Mouse (Mus musculus): ENCODE data around the gene Zfp281. TPM values are rescaled to one million over a fixed set of nuclear protein-coding genes. Genes with fewer than 3 reads are reported as not detected.

Gene Zfp281
- polyA plus RNA-seq, 1 experiment from 2014 or later: 12.0 TPM

GRCm38 (mm10) chr1:136626756-136627155, 2.1 kb downstream of the Zfp281 start:
- no peaks in the 10 kb centered on the region for H3K27me3 ChIP-seq (replicated peaks; ENCODE audit: control insufficient read depth, insufficient read depth, low read length)
- H3K36me3 ChIP-seq (ENCODE audit: control insufficient read depth, insufficient read depth, low read length): no peaks in the 10 kb centered on the region
- H3K9me3 ChIP-seq (ENCODE audit: control insufficient read depth, low read length): no peaks in the 10 kb centered on the region
- H3K4me1 ChIP-seq (ENCODE audit: control insufficient read depth, insufficient read depth, low read length): peaks cover 20% of the 10 kb centered on the region
- WGBS: 87% methylated on average over 5 of the region's 5 CpGs
- H3K9ac ChIP-seq (ENCODE audit: low read depth, low read length): no peak overlapping the region
- H3K4me3 ChIP-seq (ENCODE audit: low read length): no peak overlapping the region
- ATAC-seq: no peak
- H3K27ac ChIP-seq (ENCODE audit: low read length): no peak overlapping the region
- H3K4me2 ChIP-seq (ENCODE audit: low read depth, low read length): no peak overlapping the region

- Histone ChIP-seq H3K36me3 (ENCODE audit: control insufficient read depth, insufficient read depth, low read length) (no peaks in the 10 kb centered on the region), H3K9me3 (ENCODE audit: control insufficient read depth, low read length) (no peaks in the 10 kb centered on the region), H3K4me1 (ENCODE audit: control insufficient read depth, insufficient read depth, low read length) (peaks cover 20% of the 10 kb centered on the region), H3K27ac (ENCODE audit: low read length) (no peak overlapping the region), H3K4me2 (ENCODE audit: low read depth, low read length) (peak overlapping the region; percentile 7; the same call in 1 of the 2 replicates), H3K27me3 (replicated peaks; ENCODE audit: control insufficient read depth, insufficient read depth, low read length) (no peaks in the 10 kb centered on the region), H3K9ac (ENCODE audit: low read depth, low read length) (no peak overlapping the region), H3K4me3 (ENCODE audit: low read length) (0 out of 2 replicates have a peak overlapping the region, but pooled peaks have one; percentile 4)
- ATAC-seq: no peak
- WGBS: 81% methylated on average over 5 of the region's 5 CpGs
These were observed 2.9 kb downstream of the Zfp281 start for GRCm38 (mm10) chr1:136627591-136627990.

- Histone ChIP-seq H3K27me3 (replicated peaks; ENCODE audit: control insufficient read depth, insufficient read depth, low read length) (no peaks in the 10 kb centered on the region), H3K9ac (ENCODE audit: low read depth, low read length) (no peak overlapping the region), H3K4me2 (ENCODE audit: low read depth, low read length) (no peak overlapping the region), H3K4me3 (ENCODE audit: low read length) (no peak overlapping the region), H3K27ac (ENCODE audit: low read length) (no peak overlapping the region), H3K9me3 (ENCODE audit: control insufficient read depth, low read length) (no peaks in the 10 kb centered on the region), H3K36me3 (ENCODE audit: control insufficient read depth, insufficient read depth, low read length) (no peaks in the 10 kb centered on the region), H3K4me1 (ENCODE audit: control insufficient read depth, insufficient read depth, low read length) (no peaks in the 10 kb centered on the region)
- no peak for ATAC-seq
- 33% methylated on average over 3 of the region's 3 CpGs for WGBS
These were observed 8.2 kb downstream of the Zfp281 start for GRCm38 (mm10) chr1:136632891-136633290.

- H3K4me2 ChIP-seq (ENCODE audit: low read depth, low read length): no peak overlapping the region
- no peak overlapping the region for H3K27ac ChIP-seq (ENCODE audit: low read length)
- no peak overlapping the region for H3K4me3 ChIP-seq (ENCODE audit: low read length)
- ATAC-seq: no peak
- WGBS: 78% methylated on average over 6 of the region's 6 CpGs
- no peaks in the 10 kb centered on the region for H3K27me3 ChIP-seq (replicated peaks; ENCODE audit: control insufficient read depth, insufficient read depth, low read length)
- H3K36me3 ChIP-seq (ENCODE audit: control insufficient read depth, insufficient read depth, low read length): no peaks in the 10 kb centered on the region
- no peak overlapping the region for H3K9ac ChIP-seq (ENCODE audit: low read depth, low read length)
- H3K9me3 ChIP-seq (ENCODE audit: control insufficient read depth, low read length): no peaks in the 10 kb centered on the region
- H3K4me1 ChIP-seq (ENCODE audit: control insufficient read depth, insufficient read depth, low read length): no peaks in the 10 kb centered on the region
These were observed 10.9 kb downstream of the Zfp281 start for GRCm38 (mm10) chr1:136635644-136636043.

GRCm38 (mm10) chr1:136636946-136637345, 12.2 kb downstream of the Zfp281 start:
- WGBS: 85% methylated on average over 6 of the region's 6 CpGs
- Histone ChIP-seq H3K4me2 (ENCODE audit: low read depth, low read length) (no peak overlapping the region), H3K4me1 (ENCODE audit: control insufficient read depth, insufficient read depth, low read length) (no peaks in the 10 kb centered on the region), H3K9ac (ENCODE audit: low read depth, low read length) (no peak overlapping the region), H3K4me3 (ENCODE audit: low read length) (no peak overlapping the region), H3K36me3 (ENCODE audit: control insufficient read depth, insufficient read depth, low read length) (no peaks in the 10 kb centered on the region), H3K27me3 (replicated peaks; ENCODE audit: control insufficient read depth, insufficient read depth, low read length) (no peaks in the 10 kb centered on the region), H3K27ac (ENCODE audit: low read length) (no peak overlapping the region), H3K9me3 (ENCODE audit: control insufficient read depth, low read length) (no peaks in the 10 kb centered on the region)
- ATAC-seq: no peak

- H3K36me3 ChIP-seq (ENCODE audit: control insufficient read depth, insufficient read depth, low read length): no peaks in the 10 kb centered on the region
- no peaks in the 10 kb centered on the region for H3K4me1 ChIP-seq (ENCODE audit: control insufficient read depth, insufficient read depth, low read length)
- no peak overlapping the region for H3K9ac ChIP-seq (ENCODE audit: low read depth, low read length)
- no peak overlapping the region for H3K4me2 ChIP-seq (ENCODE audit: low read depth, low read length)
- H3K9me3 ChIP-seq (ENCODE audit: control insufficient read depth, low read length): no peaks in the 10 kb centered on the region
- ATAC-seq: no peak
- H3K27me3 ChIP-seq (replicated peaks; ENCODE audit: control insufficient read depth, insufficient read depth, low read length): no peaks in the 10 kb centered on the region
- no peak overlapping the region for H3K4me3 ChIP-seq (ENCODE audit: low read length)
- WGBS: 87% methylated on average over 4 of the region's 4 CpGs
- no peak overlapping the region for H3K27ac ChIP-seq (ENCODE audit: low read length)
These were observed 13.0 kb downstream of the Zfp281 start for GRCm38 (mm10) chr1:136637696-136638095.

- no peaks in the 10 kb centered on the region for H3K27me3 ChIP-seq (replicated peaks; ENCODE audit: control insufficient read depth, insufficient read depth, low read length)
- no peaks in the 10 kb centered on the region for H3K9me3 ChIP-seq (ENCODE audit: control insufficient read depth, low read length)
- 90% methylated on average over 7 of the region's 7 CpGs for WGBS
- H3K4me3 ChIP-seq (ENCODE audit: low read length): no peak overlapping the region
- no peak overlapping the region for H3K4me2 ChIP-seq (ENCODE audit: low read depth, low read length)
- H3K27ac ChIP-seq (ENCODE audit: low read length): no peak overlapping the region
- H3K9ac ChIP-seq (ENCODE audit: low read depth, low read length): no peak overlapping the region
- no peaks in the 10 kb centered on the region for H3K36me3 ChIP-seq (ENCODE audit: control insufficient read depth, insufficient read depth, low read length)
- ATAC-seq: no peak
- H3K4me1 ChIP-seq (ENCODE audit: control insufficient read depth, insufficient read depth, low read length): no peaks in the 10 kb centered on the region
These were observed 13.5 kb downstream of the Zfp281 start for GRCm38 (mm10) chr1:136638211-136638610.

- Histone ChIP-seq H3K4me3 (ENCODE audit: low read length) (no peak overlapping the region), H3K27ac (ENCODE audit: low read length) (no peak overlapping the region), H3K4me1 (ENCODE audit: control insufficient read depth, insufficient read depth, low read length) (no peaks in the 10 kb centered on the region), H3K9ac (ENCODE audit: low read depth, low read length) (no peak overlapping the region), H3K36me3 (ENCODE audit: control insufficient read depth, insufficient read depth, low read length) (no peaks in the 10 kb centered on the region), H3K4me2 (ENCODE audit: low read depth, low read length) (no peak overlapping the region), H3K9me3 (ENCODE audit: control insufficient read depth, low read length) (no peaks in the 10 kb centered on the region), H3K27me3 (replicated peaks; ENCODE audit: control insufficient read depth, insufficient read depth, low read length) (no peaks in the 10 kb centered on the region)
- WGBS: 90% methylated on average over 5 of the region's 5 CpGs
- no peak for ATAC-seq
These were observed 14.0 kb downstream of the Zfp281 start for GRCm38 (mm10) chr1:136638699-136639098.

GRCm38 (mm10) chr1:136639221-136639620, 14.5 kb downstream of the Zfp281 start:
- WGBS: 74% methylated on average over 2 of the region's 2 CpGs
- H3K4me3 ChIP-seq (ENCODE audit: low read length): no peak overlapping the region
- no peaks in the 10 kb centered on the region for H3K36me3 ChIP-seq (ENCODE audit: control insufficient read depth, insufficient read depth, low read length)
- H3K27ac ChIP-seq (ENCODE audit: low read length): no peak overlapping the region
- no peak for ATAC-seq
- no peaks in the 10 kb centered on the region for H3K9me3 ChIP-seq (ENCODE audit: control insufficient read depth, low read length)
- no peak overlapping the region for H3K9ac ChIP-seq (ENCODE audit: low read depth, low read length)
- no peaks in the 10 kb centered on the region for H3K4me1 ChIP-seq (ENCODE audit: control insufficient read depth, insufficient read depth, low read length)
- H3K27me3 ChIP-seq (replicated peaks; ENCODE audit: control insufficient read depth, insufficient read depth, low read length): no peaks in the 10 kb centered on the region
- no peak overlapping the region for H3K4me2 ChIP-seq (ENCODE audit: low read depth, low read length)

- Histone ChIP-seq H3K36me3 (ENCODE audit: control insufficient read depth, insufficient read depth, low read length) (no peaks in the 10 kb centered on the region), H3K9me3 (ENCODE audit: control insufficient read depth, low read length) (no peaks in the 10 kb centered on the region), H3K4me3 (ENCODE audit: low read length) (no peak overlapping the region), H3K27me3 (replicated peaks; ENCODE audit: control insufficient read depth, insufficient read depth, low read length) (no peaks in the 10 kb centered on the region), H3K9ac (ENCODE audit: low read depth, low read length) (no peak overlapping the region), H3K4me1 (ENCODE audit: control insufficient read depth, insufficient read depth, low read length) (no peaks in the 10 kb centered on the region), H3K4me2 (ENCODE audit: low read depth, low read length) (no peak overlapping the region), H3K27ac (ENCODE audit: low read length) (no peak overlapping the region)
- WGBS: 70% methylated on average over 3 of the region's 3 CpGs
- no peak for ATAC-seq
These were observed 18.0 kb downstream of the Zfp281 start for GRCm38 (mm10) chr1:136642701-136643100.
